Mouse (Mus musculus): ENCODE measurements at regions not wholly inside any gene's neighbourhood (a gene's known extent, or its start where the extent isn't known, plus 50 kb on each side); places are given as distances from the start of the nearest gene placed in this dataset.

GRCm38 (mm10) chr5:111991805-111992204 lies 258.1 kb downstream of the Gm26897 start:
- no peaks in the 10 kb centered on the region for H3K36me3 ChIP-seq (ENCODE audit: control insufficient read depth in 1 of 2, insufficient read depth in 2 of 2, low read length in 2 of 2)
- no peak overlapping the region for H3K9ac ChIP-seq (ENCODE audit: control insufficient read depth, low read depth, low read length, poor library complexity, severe bottlenecking)
- no peaks in the 10 kb centered on the region for H3K27me3 ChIP-seq (ENCODE audit: control insufficient read depth in 1 of 2, insufficient read depth in 2 of 2, low read length in 2 of 2)
- TF ChIP-seq ETS1 (IDR thresholded peaks at IDR 0.05; ENCODE audit: low read depth, low read length) (no peak), NRF1 (IDR thresholded peaks at IDR 0.05; ENCODE audit: insufficient read depth, low read depth, low read length, poor library complexity, severe bottlenecking) (no peak), MYB (IDR thresholded peaks at IDR 0.05; ENCODE audit: low read depth, low read length) (no peak), ZNF384 (IDR thresholded peaks at IDR 0.05; ENCODE audit: low read depth, low read length) (no peak), TBP (IDR thresholded peaks at IDR 0.05; ENCODE audit: low read depth, low read length) (no peak), USF1 (IDR thresholded peaks at IDR 0.05; ENCODE audit: low read depth, low read length) (no peak), CHD2 (IDR thresholded peaks at IDR 0.05; ENCODE audit: low read length) (no peak), MEF2A (IDR thresholded peaks at IDR 0.05; ENCODE audit: extremely low read depth, insufficient replicate concordance, low read depth, low read length, poor library complexity, severe bottlenecking) (no peak), NELFE (IDR thresholded peaks at IDR 0.05; ENCODE audit: low read depth, low read length) (no peak), GATA1 (IDR thresholded peaks at IDR 0.05; ENCODE audit: low read depth, low read length) (no peak), USF2 (IDR thresholded peaks at IDR 0.05; ENCODE audit: borderline replicate concordance in 1 of 2, insufficient read depth in 1 of 2, low read depth in 1 of 2, low read length in 2 of 2) (no peak), EP300 (IDR thresholded peaks at IDR 0.05; ENCODE audit: low read depth in 1 of 2, low read length in 2 of 2) (no peak), MAX (IDR thresholded peaks at IDR 0.05; ENCODE audit: low read length) (no peak), RCOR1 (IDR thresholded peaks at IDR 0.05; ENCODE audit: low read depth, low read length) (no peak), ZMIZ1 (IDR thresholded peaks at IDR 0.05; ENCODE audit: low read depth, low read length) (no peak)
- no peak for DNase-seq (ENCODE audit: low read depth, low spot score)
- no peaks in the 10 kb centered on the region for H3K4me1 ChIP-seq (ENCODE audit: control insufficient read depth in 1 of 2, insufficient read depth in 2 of 2, low read length in 2 of 2)
- H3K9me3 ChIP-seq (replicated peaks; ENCODE audit: insufficient read depth, low read length): no peaks in the 10 kb centered on the region
- no peak overlapping the region for H3K27ac ChIP-seq (ENCODE audit: control insufficient read depth, low read depth, low read length)
- H3K4me3 ChIP-seq (ENCODE audit: control insufficient read depth in 1 of 2, insufficient read depth in 1 of 2, low read depth in 2 of 2, low read length in 2 of 2): no peak overlapping the region
- no peaks in the 10 kb centered on the region for H3K79me2 ChIP-seq (ENCODE audit: control insufficient read depth, insufficient read depth, low read length, poor library complexity)

GRCm38 (mm10) chr5:111993221-111993620 lies 259.1 kb downstream of the Cryba4 start:
- no peaks in the 10 kb centered on the region for H3K36me3 ChIP-seq (ENCODE audit: control insufficient read depth in 1 of 2, insufficient read depth in 2 of 2, low read length in 2 of 2)
- DNase-seq (ENCODE audit: low read depth, low spot score): no peak
- no peaks in the 10 kb centered on the region for H3K27me3 ChIP-seq (ENCODE audit: control insufficient read depth in 1 of 2, insufficient read depth in 2 of 2, low read length in 2 of 2)
- no peak overlapping the region for H3K4me3 ChIP-seq (ENCODE audit: control insufficient read depth in 1 of 2, insufficient read depth in 1 of 2, low read depth in 2 of 2, low read length in 2 of 2)
- no peak overlapping the region for H3K27ac ChIP-seq (ENCODE audit: control insufficient read depth, low read depth, low read length)
- TF ChIP-seq HCFC1 (IDR thresholded peaks at IDR 0.05; ENCODE audit: low read depth, low read length) (no peak), MAFK (IDR thresholded peaks at IDR 0.05; ENCODE audit: borderline replicate concordance, low read depth, low read length) (no peak), SIN3A (IDR thresholded peaks at IDR 0.05; ENCODE audit: low read length) (no peak), ZNF384 (IDR thresholded peaks at IDR 0.05; ENCODE audit: low read depth, low read length) (no peak), CHD1 (IDR thresholded peaks at IDR 0.05; ENCODE audit: low read depth, low read length) (no peak), RAD21 (IDR thresholded peaks at IDR 0.05; ENCODE audit: low read depth, low read length) (no peak), BHLHE40 (IDR thresholded peaks at IDR 0.05; ENCODE audit: borderline replicate concordance, low read depth, low read length) (no peak), RCOR1 (IDR thresholded peaks at IDR 0.05; ENCODE audit: low read depth, low read length) (no peak), MAZ (IDR thresholded peaks at IDR 0.05; ENCODE audit: low read depth, low read length) (no peak), SMC3 (IDR thresholded peaks at IDR 0.05; ENCODE audit: low read depth, low read length) (no peak), GABPA (IDR thresholded peaks at IDR 0.05; ENCODE audit: low read depth, low read length) (no peak), CHD2 (IDR thresholded peaks at IDR 0.05; ENCODE audit: low read length) (no peak), MYC (IDR thresholded peaks at IDR 0.05; ENCODE audit: low read depth, low read length) (no peak), CTCF (IDR thresholded peaks at IDR 0.05 in 2 of 3, conservative IDR thresholded peaks at IDR 0.05 in 1 of 3; ENCODE audit: control insufficient read depth in 1 of 3, insufficient read depth in 1 of 3, low read depth in 2 of 3, low read length in 3 of 3, poor library complexity in 1 of 3, severe bottlenecking in 1 of 3) (no peak), POLR2AphosphoS2 (IDR thresholded peaks at IDR 0.05; ENCODE audit: low read length) (no peak), NRF1 (IDR thresholded peaks at IDR 0.05; ENCODE audit: insufficient read depth, low read depth, low read length, poor library complexity, severe bottlenecking) (no peak)
- H3K79me2 ChIP-seq (ENCODE audit: control insufficient read depth, insufficient read depth, low read length, poor library complexity): no peaks in the 10 kb centered on the region
- H3K9ac ChIP-seq (ENCODE audit: control insufficient read depth, low read depth, low read length, poor library complexity, severe bottlenecking): no peak overlapping the region
- H3K9me3 ChIP-seq (replicated peaks; ENCODE audit: insufficient read depth, low read length): no peaks in the 10 kb centered on the region
- H3K4me1 ChIP-seq (ENCODE audit: control insufficient read depth in 1 of 2, insufficient read depth in 2 of 2, low read length in 2 of 2): no peaks in the 10 kb centered on the region
